8 mouse cellular contexts compared by ENCODE assay signal in the genomic region with DNA sequence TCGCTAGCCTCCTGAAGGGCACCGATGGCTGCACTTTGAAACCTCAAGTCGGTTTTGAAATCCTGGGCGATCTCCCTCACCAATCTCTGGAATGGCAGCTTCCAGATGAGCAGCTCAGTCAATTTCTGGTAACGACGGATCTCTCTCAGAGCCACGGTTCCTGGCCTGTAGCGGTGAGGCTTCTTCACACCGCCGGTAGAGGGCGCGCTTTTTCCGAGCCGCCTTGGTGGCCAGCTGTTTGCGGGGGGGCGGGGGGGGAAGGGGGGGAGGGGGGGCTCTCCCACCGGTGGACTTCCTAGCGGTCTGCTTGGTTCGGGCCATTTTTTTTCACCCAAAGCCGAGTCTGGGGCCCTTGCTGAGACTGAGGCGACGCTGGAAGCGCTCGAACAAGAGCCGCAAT. TPM values are rescaled to one million over a fixed set of nuclear protein-coding genes. Genes with fewer than 3 reads are reported as not detected.
DNase-seq lines count a peak whose midpoint lies in the region; ATAC-seq and TF ChIP-seq lines count a peak whose summit lies in the region.
"Not testable (repeated sequence)": the region's sequence is repeated elsewhere in the genome, so short reads cannot be mapped to it uniquely, and the experiment has no call there.

No protein-coding gene starts in this region.

- TF ChIP-seq CTCF in forebrain, postnatal 0 days (IDR thresholded peaks at IDR 0.05; ENCODE audit: low read depth), result peak; percentile 18; the same call in 1 of the 2 replicates

- not testable (repeated sequence) for H3K27me3 ChIP-seq in forebrain, postnatal 0 days (ENCODE audit: insufficient read depth, low read length); lung, embryonic 15.5 days
- H3K27me3 ChIP-seq in limb, embryonic 10.5 days (ENCODE audit: low read depth, poor library complexity, severe bottlenecking), result peaks cover 22% of the 10 kb centered on the region; the same call in 1 of the 2 replicates

- H3K36me3 ChIP-seq in forebrain, postnatal 0 days (ENCODE audit: insufficient read depth); limb, embryonic 10.5 days; lung, embryonic 15.5 days: not testable (repeated sequence)

- not testable (repeated sequence) for H3K9ac ChIP-seq in forebrain, postnatal 0 days; lung, embryonic 15.5 days

- not testable (repeated sequence) for ATAC-seq in forebrain, postnatal 0 days; lung, embryonic 15.5 days (ENCODE audit: borderline replicate concordance, extremely low read depth, low FRiP score, low TSS enrichment)
- ATAC-seq in hematopoietic stem cell, adult 5-6 weeks (replicated peaks in 1 of 2; ENCODE audit: insufficient read depth in 1 of 2, low FRiP score in 2 of 2, low TSS enrichment in 1 of 2, low read depth in 1 of 2, poor library complexity in 2 of 2, severe bottlenecking in 2 of 2), result peak; percentile 27 to 45; a peak in 3 of 4 replicates

- not testable (repeated sequence) for H3K9me3 ChIP-seq in forebrain, postnatal 0 days (ENCODE audit: low read length); limb, embryonic 10.5 days (replicated peaks); lung, embryonic 15.5 days

- not testable (repeated sequence) for H3K4me3 ChIP-seq in forebrain, postnatal 0 days (ENCODE audit: low read depth, low read length); lung, embryonic 15.5 days
- H3K4me3 ChIP-seq in limb, embryonic 10.5 days, result peak overlapping the region; percentile 28

- H3K4me1 ChIP-seq in forebrain, postnatal 0 days (ENCODE audit: insufficient read depth); limb, embryonic 10.5 days; lung, embryonic 15.5 days: not testable (repeated sequence)

- peak; percentile 31 for DNase-seq in R1 (ENCODE audit: low read depth, low spot score)
- DNase-seq in embryo, embryonic 10 days (ENCODE audit: low spot score), result peak; percentile 61
- not testable (repeated sequence) for DNase-seq in forebrain, postnatal 0 days
- DNase-seq in limb, embryonic 10.5 days (ENCODE audit: low spot score), result peak; percentile 60
- peak; percentile 18 for DNase-seq in ovary, postnatal 36 days (ENCODE audit: low spot score)
- peak; percentile 22 for DNase-seq in thymus, postnatal 25 days

- whole genome bisulfite sequencing in forebrain, postnatal 0 days, result 22% methylated on average over 20 of the region's 25 CpGs
- WGBS in limb, embryonic 10.5 days, result 14% methylated on average over 24 of the region's 25 CpGs
- 10% methylated on average over 24 of the region's 25 CpGs for WGBS in lung, embryonic 15.5 days

- H3K27ac ChIP-seq in forebrain, postnatal 0 days (ENCODE audit: low read depth, low read length); limb, embryonic 10.5 days; lung, embryonic 15.5 days: not testable (repeated sequence)

- H3K4me2 ChIP-seq in forebrain, postnatal 0 days (ENCODE audit: low read depth), result not testable (repeated sequence)
- H3K4me2 ChIP-seq in lung, embryonic 15.5 days, result 0 out of 2 replicates have a peak overlapping the region, but pooled peaks have one; percentile 10

RNA-seq across cellular contexts. Expression of a gene that starts 28.0 kb away (rescaled TPM):
- total RNA-seq in forebrain, postnatal 0 days (2014; rRNA removed), result 2.5 and 2.6 TPM in 2 replicates
- polyA plus RNA-seq in forebrain, postnatal 0 days (2015; fragmentation: Nextera tagmentation; extraction: Ambion mirVana), result 2.0 TPM in 2 replicates
- not detected in 2 replicates for total RNA-seq in hematopoietic stem cell, adult 5-6 weeks (2017)
- 2.5 and 3.2 TPM in 2 replicates for polyA plus RNA-seq in limb, embryonic 10.5 days (2016; fragmentation: Nextera tagmentation; extraction: Ambion mirVana)
- polyA plus RNA-seq in lung, embryonic 15.5 days (2015; fragmentation: Nextera tagmentation; extraction: Ambion mirVana), result 3.4 and 6.0 TPM in 2 replicates

RNA-seq across cellular contexts. Expression of a gene that starts 28.8 kb away (rescaled TPM):
- total RNA-seq in forebrain, postnatal 0 days (2014; rRNA removed), result 0.08 and 0.10 TPM in 2 replicates
- polyA plus RNA-seq in forebrain, postnatal 0 days (2015; fragmentation: Nextera tagmentation; extraction: Ambion mirVana), result 0.05 and 0.18 TPM in 2 replicates
- 0.13 TPM in 1 of 2 replicates, not detected in the other for total RNA-seq in hematopoietic stem cell, adult 5-6 weeks (2017)
- polyA plus RNA-seq in limb, embryonic 10.5 days (2016; fragmentation: Nextera tagmentation; extraction: Ambion mirVana), result 0.18 and 0.20 TPM in 2 replicates
- polyA plus RNA-seq in lung, embryonic 15.5 days (2015; fragmentation: Nextera tagmentation; extraction: Ambion mirVana), result 0.17 TPM in 1 of 2 replicates, not detected in the other

RNA-seq across cellular contexts. Expression of a gene that starts 35.3 kb away (rescaled TPM):
- 38.0 and 42.7 TPM in 2 replicates for total RNA-seq in forebrain, postnatal 0 days (2014; rRNA removed)
- polyA plus RNA-seq in forebrain, postnatal 0 days (2015; fragmentation: Nextera tagmentation; extraction: Ambion mirVana), result 42.5 and 45.1 TPM in 2 replicates
- total RNA-seq in hematopoietic stem cell, adult 5-6 weeks (2017), result 0.45 and 1.1 TPM in 2 replicates
- 132 and 145 TPM in 2 replicates for polyA plus RNA-seq in limb, embryonic 10.5 days (2016; fragmentation: Nextera tagmentation; extraction: Ambion mirVana)
- polyA plus RNA-seq in lung, embryonic 15.5 days (2015; fragmentation: Nextera tagmentation; extraction: Ambion mirVana), result 151 and 154 TPM in 2 replicates
